Comparison of ENCODE assay signal across 8 mouse cellular contexts in genomic region chr10:95475923-95476322, GRCm38 (mm10). TPM values are rescaled to one million over a fixed set of nuclear protein-coding genes. Genes with fewer than 3 reads are reported as not detected.
DNase-seq lines count a peak whose midpoint lies in the region; ATAC-seq and TF ChIP-seq lines count a peak whose summit lies in the region.

No protein-coding gene starts in this region.

- H3K4me2 ChIP-seq in heart, embryonic 12.5 days: no peak overlapping the region
- H3K4me2 ChIP-seq in intestine, embryonic 14.5 days (ENCODE audit: low read length): no peak overlapping the region
- no peak overlapping the region for H3K4me2 ChIP-seq in midbrain, embryonic 14.5 days (ENCODE audit: low read length)

- H3K9me3 ChIP-seq in heart, embryonic 12.5 days (replicated peaks): no peaks in the 10 kb centered on the region
- H3K9me3 ChIP-seq in intestine, embryonic 14.5 days (ENCODE audit: control insufficient read depth, low read length): no peaks in the 10 kb centered on the region
- H3K9me3 ChIP-seq in midbrain, embryonic 14.5 days (ENCODE audit: control insufficient read depth, low read length): no peaks in the 10 kb centered on the region

- no peak overlapping the region for H3K27ac ChIP-seq in heart, embryonic 12.5 days (ENCODE audit: poor library complexity, severe bottlenecking)
- H3K27ac ChIP-seq in intestine, embryonic 14.5 days (ENCODE audit: low read depth): no peak overlapping the region
- no peak overlapping the region for H3K27ac ChIP-seq in midbrain, embryonic 14.5 days (replicated peaks; ENCODE audit: low read depth, low read length)
- no peak overlapping the region for H3K27ac ChIP-seq in small intestine, adult 2 months (ENCODE audit: insufficient read depth, low read depth, low read length)

- no peak for TF ChIP-seq POLR2A in small intestine, adult 2 months (IDR thresholded peaks at IDR 0.05; ENCODE audit: low read depth, low read length)

- TF ChIP-seq CTCF in small intestine, adult 2 months (IDR thresholded peaks at IDR 0.05; ENCODE audit: extremely low read depth, insufficient read length, insufficient replicate concordance, low read depth, low read length): peak; percentile 96

- intact Hi-C loops in left cerebral cortex, postnatal 10 days (cut with DNase I): loop anchor here (1.0 to 5.0 kb wide), 2 partner anchors 389 to 484 kb away; no protein-coding TSS in a partner anchor

- peak; percentile 93 for DNase-seq in heart, adult 11 months
- DNase-seq in cerebellum, adult 9-10 months: peak; percentile 74
- peak; percentile 38 to 79 for DNase-seq in frontal cortex, postnatal 10 days (ENCODE audit: low spot score in 2 of 2)
- peak; percentile 93 for DNase-seq in intestine, embryonic 14.5 days (ENCODE audit: low spot score)
- DNase-seq in left cerebral cortex, postnatal 10 days (ENCODE audit: extremely low spot score in 1 of 2, low spot score in 2 of 2): peak; percentile 74 to 86
- DNase-seq in midbrain, embryonic 14.5 days: peak; percentile 95

- no peak overlapping the region for H3K4me3 ChIP-seq in heart, embryonic 12.5 days
- no peak overlapping the region for H3K4me3 ChIP-seq in intestine, embryonic 14.5 days (ENCODE audit: low read depth, low read length)
- H3K4me3 ChIP-seq in midbrain, embryonic 14.5 days (replicated peaks; ENCODE audit: low read depth, low read length): no peak overlapping the region
- no peak overlapping the region for H3K4me3 ChIP-seq in small intestine, adult 2 months (ENCODE audit: low read depth, low read length)

- H3K36me3 ChIP-seq in heart, embryonic 12.5 days: peaks cover 11% of the 10 kb centered on the region
- H3K36me3 ChIP-seq in intestine, embryonic 14.5 days (ENCODE audit: control insufficient read depth, insufficient read depth, low read length): peaks cover 10% of the 10 kb centered on the region; the same call in 1 of the 2 replicates
- peaks cover 12% of the 10 kb centered on the region for H3K36me3 ChIP-seq in midbrain, embryonic 14.5 days (ENCODE audit: control insufficient read depth, insufficient read depth, low read length)
- H3K36me3 ChIP-seq in small intestine, adult 2 months (ENCODE audit: control insufficient read depth, insufficient read depth, low read length): peaks cover 6% of the 10 kb centered on the region; the same call in 1 of the 2 replicates

- WGBS in heart, embryonic 12.5 days: 10% methylated on average over 10 of the region's 10 CpGs
- 10% methylated on average over 10 of the region's 10 CpGs for WGBS in intestine, embryonic 14.5 days
- WGBS in midbrain, embryonic 14.5 days: 13% methylated on average over 10 of the region's 10 CpGs
- 5% methylated on average over 10 of the region's 10 CpGs for WGBS in small intestine, adult 2 months

- 0 out of 2 replicates have a peak, but pooled peaks cover 4% of the 10 kb centered on the region for H3K27me3 ChIP-seq in heart, embryonic 12.5 days (replicated peaks)
- no peaks in the 10 kb centered on the region for H3K27me3 ChIP-seq in intestine, embryonic 14.5 days (replicated peaks; ENCODE audit: control insufficient read depth, insufficient read depth, low read length)
- H3K27me3 ChIP-seq in midbrain, embryonic 14.5 days (ENCODE audit: control insufficient read depth, insufficient read depth, low read length): no peaks in the 10 kb centered on the region
- H3K27me3 ChIP-seq in small intestine, adult 2 months (ENCODE audit: control insufficient read depth, insufficient read depth, low read length): no peaks in the 10 kb centered on the region

- H3K9ac ChIP-seq in heart, embryonic 12.5 days: no peak overlapping the region
- no peak overlapping the region for H3K9ac ChIP-seq in intestine, embryonic 14.5 days (ENCODE audit: low read length)
- no peak overlapping the region for H3K9ac ChIP-seq in midbrain, embryonic 14.5 days (replicated peaks; ENCODE audit: low read length)

- no peak for ATAC-seq in heart, embryonic 12.5 days (ENCODE audit: insufficient number of reproducible peaks, low FRiP score)
- no peak for ATAC-seq in intestine, embryonic 14.5 days (replicated peaks; ENCODE audit: low FRiP score, low TSS enrichment, low read depth)
- ATAC-seq in midbrain, embryonic 14.5 days (ENCODE audit: low FRiP score, low TSS enrichment): peak; percentile 58; the same call in 1 of the 2 replicates

- H3K4me1 ChIP-seq in heart, embryonic 12.5 days (replicated peaks): no peaks in the 10 kb centered on the region
- H3K4me1 ChIP-seq in intestine, embryonic 14.5 days (replicated peaks; ENCODE audit: control insufficient read depth, insufficient read depth, low read length): no peaks in the 10 kb centered on the region
- H3K4me1 ChIP-seq in midbrain, embryonic 14.5 days (ENCODE audit: control insufficient read depth, insufficient read depth, low read length): no peaks in the 10 kb centered on the region
- no peaks in the 10 kb centered on the region for H3K4me1 ChIP-seq in small intestine, adult 2 months (ENCODE audit: control insufficient read depth, insufficient read depth, insufficient read length, low read length)

RNA-seq across cellular contexts. Expression of gene Mrpl42, which starts 25.8 kb away (rescaled TPM):
- 519 and 526 TPM in 2 replicates for polyA plus RNA-seq in heart, embryonic 12.5 days (2016; fragmentation: Nextera tagmentation; extraction: Ambion mirVana)
- 380 and 384 TPM in 2 replicates for polyA plus RNA-seq in intestine, embryonic 14.5 days (2014; fragmentation: Nextera tagmentation; extraction: Ambion mirVana)
- total RNA-seq in left cerebral cortex, postnatal 10 days (2021): 10 to 100 TPM; 79.0 to 82.0 TPM
- polyA plus RNA-seq in midbrain, embryonic 14.5 days (2014; fragmentation: Nextera tagmentation; extraction: Ambion mirVana): 251 and 289 TPM in 2 replicates
- 24.3 and 38.2 TPM in 2 replicates for polyA plus RNA-seq in small intestine, adult 2 months (2012; rRNA removed)

RNA-seq across cellular contexts. Expression of gene Ube2n, which starts 39.0 kb away (rescaled TPM):
- 266 and 274 TPM in 2 replicates for polyA plus RNA-seq in heart, embryonic 12.5 days (2016; fragmentation: Nextera tagmentation; extraction: Ambion mirVana)
- polyA plus RNA-seq in intestine, embryonic 14.5 days (2014; fragmentation: Nextera tagmentation; extraction: Ambion mirVana): 319 and 330 TPM in 2 replicates
- total RNA-seq in left cerebral cortex, postnatal 10 days (2021): 100 to 1,000 TPM; 232 to 236 TPM
- 341 and 383 TPM in 2 replicates for polyA plus RNA-seq in midbrain, embryonic 14.5 days (2014; fragmentation: Nextera tagmentation; extraction: Ambion mirVana)
- polyA plus RNA-seq in small intestine, adult 2 months (2012; rRNA removed): 6.7 and 17.5 TPM in 2 replicates

RNA-seq across cellular contexts. Expression of gene Socs2, which starts 58.9 kb away (rescaled TPM):
- 47.7 and 49.0 TPM in 2 replicates for polyA plus RNA-seq in heart, embryonic 12.5 days (2016; fragmentation: Nextera tagmentation; extraction: Ambion mirVana)
- 47.1 and 52.7 TPM in 2 replicates for polyA plus RNA-seq in intestine, embryonic 14.5 days (2014; fragmentation: Nextera tagmentation; extraction: Ambion mirVana)
- total RNA-seq in left cerebral cortex, postnatal 10 days (2021): 10 to 100 TPM; 55.9 to 61.8 TPM
- polyA plus RNA-seq in midbrain, embryonic 14.5 days (2014; fragmentation: Nextera tagmentation; extraction: Ambion mirVana): 144 and 150 TPM in 2 replicates
- 18.1 and 67.4 TPM in 2 replicates for polyA plus RNA-seq in small intestine, adult 2 months (2012; rRNA removed)

Comparison
In these comparisons a context has a peak if more than half of its experiments do, and no peak if none do; other contexts are left out.
1. RNA of gene Ube2n, which starts 39.0 kb away (polyA plus RNA-seq): 341 to 383 TPM in midbrain, embryonic 14.5 days, 319 to 330 TPM in intestine, embryonic 14.5 days and 266 to 274 TPM in heart, embryonic 12.5 days; 6.7 to 17.5 TPM in small intestine, adult 2 months; every median in the first group is over 10 times any median in the second.
2. Peak in every context shown above with its lines, with median percentiles within 50 percentile points of each other: DNase-seq.